Mouse (Mus musculus) embryonic facial prominence, embryonic 11.5 days (tissue): Measurements from ENCODE around the gene Tpr. TPM values are rescaled to one million over a fixed set of nuclear protein-coding genes. Genes with fewer than 3 reads are reported as not detected.

Experiments used
- ATAC-seq: fragments of 200-750 bp; cut with Nextera tagmentation; replicated peaks from 2 replicates; pipeline ENCODE4 v1.8.0; 2017; ENCODE audit warnings: low read depth; ENCODE audit not compliant: insufficient number of reproducible peaks, low FRiP score, low TSS enrichment
- DNase-seq: peaks from one replicate; pipeline ENCODE4 v3.0.0-alpha.2; 2015; ENCODE audit warnings: low spot score
- H3K27ac ChIP-seq: fragments of 300-500 bp; sonication (generic); replicated peaks from 2 replicates; pipeline ENCODE4 v1.5.1; 2014; ENCODE audit warnings: mild to moderate bottlenecking, low read depth, low read length, control low read depth
- H3K27me3 ChIP-seq: fragments of 300-500 bp; sonication (generic); 2 replicates; pipeline ENCODE4 v1.6.1; 2014; ENCODE audit warnings: mild to moderate bottlenecking, low read length, moderate library complexity, mixed read lengths; ENCODE audit not compliant: control insufficient read depth, insufficient read depth
- H3K36me3 ChIP-seq: fragments of 300-500 bp; sonication (generic); replicated peaks from 2 replicates; pipeline ENCODE4 v1.6.1; 2014; ENCODE audit warnings: low read depth, mild to moderate bottlenecking, low read length, moderate library complexity, mixed read lengths; ENCODE audit not compliant: control insufficient read depth, insufficient read depth
- H3K4me1 ChIP-seq: fragments of 300-500 bp; sonication (generic); 2 replicates; pipeline ENCODE4 v1.6.1; 2014; ENCODE audit warnings: low read length, mixed read lengths; ENCODE audit not compliant: control insufficient read depth, insufficient read depth
- H3K4me2 ChIP-seq: fragments of 300-500 bp; sonication (generic); 2 replicates; pipeline ENCODE4 v1.6.1; 2014; ENCODE audit warnings: low read depth, mild to moderate bottlenecking, control low read depth, low read length, moderate library complexity
- H3K4me3 ChIP-seq: fragments of 300-500 bp; sonication (generic); 2 replicates; pipeline ENCODE4 v1.5.1; 2014; ENCODE audit warnings: low read depth, low read length, control low read depth
- H3K9ac ChIP-seq: fragments of 300-500 bp; sonication (generic); replicated peaks from 2 replicates; pipeline ENCODE4 v1.6.1; 2014; ENCODE audit warnings: mild to moderate bottlenecking, control low read depth, low read length
- H3K9me3 ChIP-seq: fragments of 300-500 bp; sonication (generic); replicated peaks from 2 replicates; pipeline ENCODE4 v1.6.1; 2016; ENCODE audit warnings: mild to moderate bottlenecking, low read length, inconsistent platforms, mixed read lengths; ENCODE audit not compliant: control insufficient read depth
- WGBS: fragments of 180-500 bp; shearing (Covaris S2); extraction: QIAGEN DNeasy Blood & Tissue Kit; methylation state at CpG from one replicate; pipeline ENCODE4 v1.1.7; 2014; 5-methylcytosine and 5-hydroxymethylcytosine counted together
- polyA plus RNA-seq: library from polyadenylated mRNA; unstranded; fragments of >200 nt; fragmentation: Nextera tagmentation; extraction: Ambion mirVana; gene quantifications from 2 replicates; pipeline ENCODE4 v1.2.1, GENCODE M21; 2014

Gene Tpr
- polyA plus RNA-seq, 1 experiment from 2014 or later = 171 TPM

GRCm38 (mm10) chr1:150391931-150392637 is 554 bp upstream of the Tpr start:
- Histone ChIP-seq H3K36me3 (no peaks in the 10 kb centered on the region), H3K9me3 (no peaks in the 10 kb centered on the region), H3K4me3 (peak overlapping the region; percentile 69), H3K4me2 (peak overlapping the region; percentile 45), H3K9ac (peak overlapping the region; percentile 69), H3K27me3 (no peaks in the 10 kb centered on the region), H3K27ac (no peak overlapping the region), H3K4me1 (no peaks in the 10 kb centered on the region)
- 24% methylated on average over 11 of the region's 11 CpGs for WGBS
- ATAC-seq = peak; percentile 26
- no peak for DNase-seq

- peak; percentile 60 for ATAC-seq
Measured at GRCm38 (mm10) chr1:150393488-150393852, 832 bp downstream of the Tpr start.

GRCm38 (mm10) chr1:150396001-150396400 is 3.4 kb downstream of the Tpr start:
- Histone ChIP-seq H3K4me1 (no peaks in the 10 kb centered on the region), H3K4me2 (no peak overlapping the region), H3K9ac (no peak overlapping the region), H3K27me3 (no peaks in the 10 kb centered on the region), H3K4me3 (no peak overlapping the region), H3K36me3 (no peaks in the 10 kb centered on the region), H3K27ac (no peak overlapping the region), H3K9me3 (no peaks in the 10 kb centered on the region)
- DNase-seq = no peak
- WGBS = 92% methylated on average over 3 of the region's 3 CpGs
- no peak for ATAC-seq

More at GRCm38 (mm10) chr1:150393488-150393852, 832 bp downstream of the Tpr start:
- H3K4me2 ChIP-seq = peak overlapping the region; percentile 48
- peak overlapping the region; percentile 75 for H3K9ac ChIP-seq
- H3K9me3 ChIP-seq = no peaks in the 10 kb centered on the region
- no peak for DNase-seq
- H3K36me3 ChIP-seq = no peaks in the 10 kb centered on the region
- H3K27me3 ChIP-seq = no peaks in the 10 kb centered on the region
- no peaks in the 10 kb centered on the region for H3K4me1 ChIP-seq
- peak overlapping the region; percentile 69 for H3K4me3 ChIP-seq
- WGBS = 0% methylated on average over 23 of the region's 27 CpGs
- H3K27ac ChIP-seq = peak overlapping the region; percentile 85

- no peak for ATAC-seq
- no peaks in the 10 kb centered on the region; the same call in 1 of the 2 replicates for H3K36me3 ChIP-seq
- no peak overlapping the region for H3K4me3 ChIP-seq
- H3K4me1 ChIP-seq = no peaks in the 10 kb centered on the region
- H3K27me3 ChIP-seq = no peaks in the 10 kb centered on the region
- no peak overlapping the region for H3K27ac ChIP-seq
- no peak overlapping the region for H3K9ac ChIP-seq
- no peak overlapping the region for H3K4me2 ChIP-seq
- 92% methylated on average over 3 of the region's 3 CpGs for WGBS
- DNase-seq = no peak
- no peaks in the 10 kb centered on the region for H3K9me3 ChIP-seq
Measured at GRCm38 (mm10) chr1:150403914-150404313, 11.3 kb downstream of the Tpr start.

GRCm38 (mm10) chr1:150404555-150404954 is 11.9 kb downstream of the Tpr start:
- Histone ChIP-seq H3K36me3 (no peaks in the 10 kb centered on the region; the same call in 1 of the 2 replicates), H3K4me2 (no peak overlapping the region), H3K9ac (no peak overlapping the region), H3K4me3 (no peak overlapping the region), H3K27me3 (no peaks in the 10 kb centered on the region), H3K9me3 (no peaks in the 10 kb centered on the region), H3K4me1 (no peaks in the 10 kb centered on the region), H3K27ac (no peak overlapping the region)
- no peak for ATAC-seq
- no peak for DNase-seq
- WGBS = 92% methylated on average over 3 of the region's 3 CpGs

GRCm38 (mm10) chr1:150407285-150407684 is 14.6 kb downstream of the Tpr start:
- H3K36me3 ChIP-seq = no peaks in the 10 kb centered on the region; the same call in 1 of the 2 replicates
- H3K9me3 ChIP-seq = no peaks in the 10 kb centered on the region
- H3K27ac ChIP-seq = no peak overlapping the region
- no peak for ATAC-seq
- DNase-seq = no peak
- H3K27me3 ChIP-seq = no peaks in the 10 kb centered on the region
- no peak overlapping the region for H3K9ac ChIP-seq
- H3K4me3 ChIP-seq = no peak overlapping the region
- no peaks in the 10 kb centered on the region for H3K4me1 ChIP-seq
- no peak overlapping the region for H3K4me2 ChIP-seq
- WGBS = 94% methylated on average over 9 of the region's 9 CpGs

GRCm38 (mm10) chr1:150409996-150410395 is 17.4 kb downstream of the Tpr start:
- Histone ChIP-seq H3K4me3 (no peak overlapping the region), H3K4me2 (no peak overlapping the region), H3K27me3 (no peaks in the 10 kb centered on the region), H3K4me1 (no peaks in the 10 kb centered on the region), H3K9me3 (no peaks in the 10 kb centered on the region), H3K27ac (no peak overlapping the region), H3K36me3 (peaks cover 2% of the 10 kb centered on the region), H3K9ac (no peak overlapping the region)
- WGBS = 98% methylated on average over 6 of the region's 6 CpGs
- no peak for DNase-seq
- no peak for ATAC-seq

- Histone ChIP-seq H3K36me3 (peaks cover 12% of the 10 kb centered on the region), H3K4me3 (no peak overlapping the region), H3K4me1 (no peaks in the 10 kb centered on the region), H3K27me3 (no peaks in the 10 kb centered on the region), H3K4me2 (no peak overlapping the region), H3K27ac (no peak overlapping the region), H3K9ac (no peak overlapping the region), H3K9me3 (no peaks in the 10 kb centered on the region)
- DNase-seq (no peak), ATAC-seq (no peak)
- WGBS = 95% methylated on average over 3 of the region's 3 CpGs
Measured at GRCm38 (mm10) chr1:150416006-150416405, 23.4 kb downstream of the Tpr start.
